Mouse (Mus musculus) common myeloid progenitor, adult 5-6 weeks (primary cell): ENCODE data around the gene Lmf1. TPM values are rescaled to one million over a fixed set of nuclear protein-coding genes. Genes with fewer than 3 reads are reported as not detected.

ENCODE experiments used
- ATAC-seq: replicated peaks from 2 replicates; pipeline ENCODE4 v1.8.0; 2016; ENCODE audit warnings: low read depth, mild to moderate bottlenecking, moderate TSS enrichment, inconsistent platforms; ENCODE audit not compliant: poor library complexity, severe bottlenecking
- total RNA-seq: library from RNA; stranded (forward); fragments of 200-1000, 187-1606 nt; gene quantifications from 2 replicates; pipeline ENCODE4 v1.2.3, GENCODE M21; 2017

The Lmf1 gene
- total RNA-seq, 1 experiment from 2014 or later: 9.0 TPM

- no peak for ATAC-seq
These were observed 100.9 kb downstream of the Lmf1 start for GRCm38 (mm10) chr17:25679818-25680217.

- no peak for ATAC-seq
These were observed 102.8 kb downstream of the Lmf1 start for GRCm38 (mm10) chr17:25681636-25682035.

GRCm38 (mm10) chr17:25686323-25686722 lies 107.4 kb downstream of the Lmf1 start:
- peak; percentile 58; the same call in 1 of the 2 replicates for ATAC-seq

GRCm38 (mm10) chr17:25688922-25689321 lies 110.0 kb downstream of the Lmf1 start:
- no peak for ATAC-seq

- ATAC-seq: no peak
These were observed 117.4 kb downstream of the Lmf1 start for GRCm38 (mm10) chr17:25696263-25696662.

- ATAC-seq: peak; percentile 85
These were observed 119.6 kb downstream of the Lmf1 start for GRCm38 (mm10) chr17:25698446-25698845.

- ATAC-seq: no peak
These were observed 122.1 kb downstream of the Lmf1 start for GRCm38 (mm10) chr17:25700863-25701496.

- ATAC-seq: no peak
These were observed 131.1 kb downstream of the Lmf1 start for GRCm38 (mm10) chr17:25709994-25710393.

- ATAC-seq: no peak
These were observed 132.3 kb downstream of the Lmf1 start for GRCm38 (mm10) chr17:25711136-25711535.

Other genes with a start within 250 kb of the Lmf1 start
- not detected in 2 replicates for gene Tpsab1, start 233.5 kb upstream of the Lmf1 start, total RNA-seq
- gene Tpsb2, start 212.8 kb upstream of the Lmf1 start, total RNA-seq: not detected in 2 replicates
- gene Tpsg1, start 209.8 kb upstream of the Lmf1 start, total RNA-seq: not detected in 2 replicates
- gene Cacna1h, start 145.3 kb upstream of the Lmf1 start, total RNA-seq: 0.05 TPM in 1 of 2 replicates, not detected in the other
- not detected in 2 replicates for gene Tekt4, start 124.5 kb upstream of the Lmf1 start, total RNA-seq
- gene Sstr5, start 81.8 kb upstream of the Lmf1 start, total RNA-seq: not detected in 2 replicates
- gene Sox8, start 8.4 kb upstream of the Lmf1 start, total RNA-seq: 0.23 TPM in 1 of 2 replicates, not detected in the other
- gene Gng13, start 138.1 kb downstream of the Lmf1 start, total RNA-seq: not detected in 2 replicates
- 17.0 and 28.5 TPM in 2 replicates for gene Chtf18, start 148.3 kb downstream of the Lmf1 start, total RNA-seq
- gene Rpusd1, start 148.6 kb downstream of the Lmf1 start, total RNA-seq: 3.0 and 3.9 TPM in 2 replicates
- not detected in 2 replicates for gene Mslnl, start 157.0 kb downstream of the Lmf1 start, total RNA-seq
- not detected in 2 replicates for gene Msln, start 175.3 kb downstream of the Lmf1 start, total RNA-seq
- gene Narfl, start 194.7 kb downstream of the Lmf1 start, total RNA-seq: 8.7 and 32.7 TPM in 2 replicates
- 13.6 and 28.4 TPM in 2 replicates for gene Haghl, start 206.6 kb downstream of the Lmf1 start, total RNA-seq
- not detected in 2 replicates for gene Ccdc78, start 207.5 kb downstream of the Lmf1 start, total RNA-seq
- 47.9 and 51.1 TPM in 2 replicates for gene Fam173a, start 213.8 kb downstream of the Lmf1 start, total RNA-seq
- 4.3 TPM in 1 of 2 replicates, not detected in the other for gene AC134908.4, start 216.6 kb downstream of the Lmf1 start, total RNA-seq
- gene Metrn, start 218.1 kb downstream of the Lmf1 start, total RNA-seq: 26.7 and 27.8 TPM in 2 replicates
- 0.18 TPM in 1 of 2 replicates, not detected in the other for gene Fbxl16, start 230.0 kb downstream of the Lmf1 start, total RNA-seq
- gene Wdr24, start 244.5 kb downstream of the Lmf1 start, total RNA-seq: 10.2 and 21.0 TPM in 2 replicates
- gene Jmjd8, start 249.8 kb downstream of the Lmf1 start, total RNA-seq: 15.4 and 21.7 TPM in 2 replicates